Mouse (Mus musculus): Measurements from ENCODE around the gene Tbx2.

DNA sequence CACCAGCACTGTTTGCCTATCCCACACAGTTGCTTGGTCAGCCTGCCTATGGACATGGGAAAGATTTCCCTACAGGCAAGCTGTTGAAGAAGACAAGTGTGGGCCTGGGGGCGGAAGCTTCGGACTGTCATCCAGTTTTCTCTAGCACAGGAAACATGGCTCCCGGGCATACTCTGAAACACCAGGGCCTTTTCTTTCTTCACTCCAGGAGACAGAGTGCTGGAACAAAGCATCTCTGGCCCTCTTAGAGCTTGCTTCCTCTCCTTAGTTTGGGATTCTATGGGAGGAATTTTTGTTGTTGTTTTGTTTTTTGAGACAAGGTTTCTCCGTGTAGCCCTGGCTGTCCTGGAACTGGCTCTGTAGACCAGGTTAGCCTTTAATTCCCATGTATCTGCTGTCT lies 52.1 kb downstream of the Tbx2 start:
- TF ChIP-seq POLR2A (IDR thresholded peaks at IDR 0.05; ENCODE audit: borderline replicate concordance, insufficient read depth, low read length) = no peak
- no peak for TF ChIP-seq CTCF (IDR thresholded peaks at IDR 0.05; ENCODE audit: borderline replicate concordance, insufficient read depth, low read depth, low read length)

Measured in cerebellum, adult 2 months (tissue).